ENCODE assay signal across 16 mouse cellular contexts in the genomic region with DNA sequence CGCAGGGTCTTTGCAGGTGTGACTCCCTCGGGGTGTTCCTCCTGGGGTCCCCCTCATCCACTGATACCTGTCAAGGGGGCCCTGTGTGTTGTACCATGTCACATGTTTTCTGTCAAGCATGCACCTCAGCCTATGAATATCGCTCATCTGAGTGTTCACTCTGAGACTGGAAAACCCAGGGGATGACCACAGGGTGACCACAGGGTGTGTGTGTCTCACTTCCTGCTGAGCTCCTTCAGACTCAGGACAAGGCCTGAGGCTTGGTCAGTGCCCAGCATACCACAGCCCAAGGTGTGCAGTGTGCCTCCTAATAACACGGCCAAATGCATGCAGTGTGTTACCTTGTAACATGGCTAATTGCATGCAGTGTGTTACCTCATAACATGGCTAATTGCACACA. TPM values are rescaled to one million over a fixed set of nuclear protein-coding genes. Genes with fewer than 3 reads are reported as not detected.
"Had no signal": no experiment of that assay in that cellular context is flagged by ENCODE, and none has a peak within 500 bp of the region (broad histone marks: within the 10 kb centered on the region; RNA-seq: fewer than 3 reads in every experiment).

No protein-coding gene starts in this region.

- H3K27ac ChIP-seq: kidney, embryonic 15.5 days; limb, embryonic 13.5 days; liver, embryonic 14.5 days; midbrain, embryonic 13.5 days had no signal

- H3K4me3 ChIP-seq: kidney, embryonic 15.5 days; limb, embryonic 13.5 days; midbrain, embryonic 13.5 days; myocyte had no signal

- ATAC-seq: intestine, embryonic 16.5 days; midbrain, embryonic 13.5 days had no signal

- H3K4me1 ChIP-seq: kidney, embryonic 15.5 days; limb, embryonic 13.5 days had no signal

- H3K9ac ChIP-seq: kidney, embryonic 15.5 days; limb, embryonic 13.5 days; liver, embryonic 14.5 days; midbrain, embryonic 13.5 days had no signal

- DNase-seq: kidney, adult 2 months; kidney, postnatal 14 days; left cerebral cortex, postnatal 4 days; lung, adult 2 months; lung, postnatal 10 days; lung, postnatal 4 days; right cerebral cortex, adult 18-20 months; thymus, adult 18-20 months; thymus, postnatal 14 days had no signal

- H3K4me2 ChIP-seq: kidney, embryonic 15.5 days; limb, embryonic 13.5 days; midbrain, embryonic 13.5 days had no signal

- H3K27me3 ChIP-seq: kidney, embryonic 15.5 days; limb, embryonic 13.5 days; midbrain, embryonic 13.5 days had no signal

- H3K36me3 ChIP-seq: kidney, embryonic 15.5 days; limb, embryonic 13.5 days; midbrain, embryonic 13.5 days had no signal

- H3K9me3 ChIP-seq: kidney, embryonic 15.5 days; limb, embryonic 13.5 days; midbrain, embryonic 13.5 days had no signal

RNA-seq across cellular contexts. Expression of gene Nphp4, which starts 18.8 kb away (rescaled TPM):
- total RNA-seq: liver, adult 2 months had no signal
